Mouse (Mus musculus): ENCODE measurements around the gene Igfbpl1.
A peak's percentile ranks its signal among the peaks of the same experiment; 100 is the strongest.

The Igfbpl1 gene

GRCm38 (mm10) chr4:45826275-45827040, at the start of gene Igfbpl1:
Gene Igfbpl1, minus strand, starts transcription at chr4:45826923.
- no peak for DNase-seq (ENCODE audit: low spot score in 2 of 2)

- DNase-seq (ENCODE audit: low spot score in 2 of 2), result no peak
Measured at GRCm38 (mm10) chr4:45872147-45872546, 45.4 kb upstream of the Igfbpl1 start.

- no peak for DNase-seq (ENCODE audit: low spot score in 2 of 2)
Measured at GRCm38 (mm10) chr4:45869021-45869815, 42.5 kb upstream of the Igfbpl1 start.

- no peak for DNase-seq (ENCODE audit: low spot score in 2 of 2)
Measured at GRCm38 (mm10) chr4:45867416-45867815, 40.7 kb upstream of the Igfbpl1 start.

- no peak for DNase-seq (ENCODE audit: low spot score in 2 of 2)
Measured at GRCm38 (mm10) chr4:45861160-45861559, 34.4 kb upstream of the Igfbpl1 start.

DNA sequence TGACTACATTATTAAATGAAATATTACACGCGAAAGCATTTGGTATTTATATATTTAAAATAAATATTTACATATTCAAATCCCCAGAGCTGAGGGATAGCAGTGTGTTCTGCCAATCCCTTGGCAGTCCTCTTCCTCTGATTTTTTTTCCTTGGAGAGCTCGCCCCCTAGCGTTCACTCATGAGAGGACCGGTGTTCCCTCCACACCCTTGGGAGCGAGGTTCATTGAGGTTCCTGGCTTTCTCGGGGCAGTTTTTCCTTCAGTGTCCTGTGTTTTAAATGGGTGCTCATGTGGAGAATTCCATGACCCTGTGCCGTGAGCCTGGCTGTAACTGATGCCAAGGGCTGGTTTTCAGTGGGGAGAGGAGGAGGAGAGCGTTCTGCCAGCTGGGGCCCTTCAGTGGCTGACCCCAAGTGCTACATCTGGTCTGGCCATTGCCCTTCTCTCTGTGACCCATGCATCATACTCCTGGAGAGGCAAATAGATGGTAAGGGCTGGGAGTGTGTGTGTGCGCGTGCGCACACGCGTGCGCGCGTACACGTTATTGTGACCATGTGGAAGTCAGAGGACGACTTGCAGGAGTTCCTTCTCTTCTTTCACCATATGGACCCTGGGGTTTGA, 29.2 kb upstream of the Igfbpl1 start:
- peak; percentile 28 to 75 for DNase-seq (ENCODE audit: low spot score in 2 of 2)

DNA sequence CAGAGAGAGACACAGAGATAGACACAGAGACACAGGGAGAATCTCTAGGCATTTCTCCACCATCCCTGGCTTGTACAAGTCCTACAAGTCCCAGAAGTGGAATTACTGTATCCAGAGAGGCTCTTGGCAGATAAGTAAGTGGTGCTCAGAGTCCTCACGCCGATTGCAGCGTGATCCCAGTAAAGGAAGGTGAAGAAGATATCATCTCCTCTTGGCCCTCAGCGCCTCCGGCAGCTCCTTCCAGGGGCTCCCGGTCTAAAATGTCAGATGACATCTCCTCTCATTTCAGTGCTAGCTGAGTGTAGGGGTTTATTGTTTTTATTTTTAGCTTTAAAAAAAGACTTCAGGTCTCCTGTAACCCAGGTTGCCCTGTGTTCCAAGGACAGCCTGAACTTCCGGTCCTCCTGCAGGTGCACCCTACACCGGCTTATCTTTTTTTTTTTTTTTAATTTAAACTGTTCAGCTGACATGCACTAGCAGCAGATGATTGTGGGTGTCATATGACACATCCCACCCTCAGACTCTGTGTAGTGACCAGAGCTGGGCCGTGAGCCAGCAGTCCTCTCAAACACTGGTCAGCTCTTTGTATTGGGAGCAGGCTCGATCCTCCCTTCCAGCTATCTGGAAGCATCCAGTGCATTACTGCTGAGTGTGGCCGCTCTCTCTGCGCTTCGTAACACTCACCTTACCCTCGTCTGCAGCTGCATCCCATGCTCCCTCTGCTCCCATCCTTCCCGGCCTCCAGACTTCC, 26.9 kb upstream of the Igfbpl1 start:
- DNase-seq (ENCODE audit: low spot score in 2 of 2), result no peak

GRCm38 (mm10) chr4:45851640-45852051, 24.9 kb upstream of the Igfbpl1 start:
- DNase-seq (ENCODE audit: low spot score in 2 of 2), result no peak

DNA sequence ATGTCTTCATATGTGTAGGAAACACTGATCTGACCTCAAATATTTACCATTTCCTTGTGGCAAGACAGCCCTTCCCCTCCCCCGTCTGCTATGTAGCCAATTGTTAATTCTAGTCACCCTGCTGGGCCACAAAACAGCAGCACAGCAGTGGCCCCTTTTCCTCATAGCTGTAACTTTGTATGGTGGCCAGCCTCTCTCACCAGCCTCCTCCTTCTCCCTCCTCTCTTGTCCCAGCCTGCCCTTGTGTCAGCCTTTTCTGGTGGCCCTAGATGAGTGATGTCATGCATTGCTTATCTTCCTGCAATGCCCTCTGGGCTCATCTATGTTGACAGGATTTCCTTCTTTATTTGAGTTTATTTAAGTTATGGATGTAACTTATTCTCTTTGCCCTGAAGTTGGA, 22.7 kb upstream of the Igfbpl1 start:
- no peak for DNase-seq (ENCODE audit: low spot score in 2 of 2)

DNA sequence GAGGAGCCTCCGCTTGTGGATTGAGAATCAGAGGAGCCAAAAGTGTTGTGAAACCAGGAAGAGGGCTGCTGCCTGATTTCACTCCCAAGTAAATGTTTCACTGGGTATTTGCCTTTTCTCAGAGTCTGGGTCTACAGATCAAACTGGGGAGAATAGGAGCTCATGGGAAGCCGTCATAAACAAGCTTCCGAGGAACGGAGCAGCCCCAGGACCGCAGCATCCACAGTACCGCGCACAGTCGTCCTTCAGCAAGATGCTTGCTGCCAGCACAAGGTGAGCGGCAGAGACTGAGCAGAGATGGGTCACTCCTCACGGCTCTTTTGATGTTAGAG, 22.1 kb upstream of the Igfbpl1 start:
- DNase-seq (ENCODE audit: low spot score in 2 of 2), result no peak

GRCm38 (mm10) chr4:45848109-45848824, 21.5 kb upstream of the Igfbpl1 start, which contains the start of gene Stra6l:
Gene Stra6l, plus strand, starts transcription at chr4:45848664.
- no peak for DNase-seq (ENCODE audit: low spot score in 2 of 2)

DNA sequence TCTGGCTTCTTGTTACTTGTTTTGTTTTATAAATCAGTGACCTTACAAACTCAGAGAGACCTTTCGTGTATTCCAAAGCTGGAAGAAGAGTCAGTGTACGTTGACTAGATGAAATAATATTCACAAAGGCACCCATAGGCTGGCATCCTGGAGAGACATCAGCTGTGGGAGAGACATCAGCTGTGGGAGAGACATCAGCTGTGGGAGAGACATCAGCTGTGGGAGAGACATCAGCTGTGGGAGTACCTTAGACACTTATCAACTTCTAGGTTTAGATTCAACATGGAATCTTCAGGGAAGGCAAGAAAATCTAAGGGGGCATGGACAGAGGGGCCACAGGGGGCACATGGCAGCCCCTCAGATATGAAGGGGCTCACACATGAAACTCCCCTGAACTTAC, 19.5 kb upstream of the Igfbpl1 start:
- DNase-seq (ENCODE audit: low spot score in 2 of 2), result no peak

DNA sequence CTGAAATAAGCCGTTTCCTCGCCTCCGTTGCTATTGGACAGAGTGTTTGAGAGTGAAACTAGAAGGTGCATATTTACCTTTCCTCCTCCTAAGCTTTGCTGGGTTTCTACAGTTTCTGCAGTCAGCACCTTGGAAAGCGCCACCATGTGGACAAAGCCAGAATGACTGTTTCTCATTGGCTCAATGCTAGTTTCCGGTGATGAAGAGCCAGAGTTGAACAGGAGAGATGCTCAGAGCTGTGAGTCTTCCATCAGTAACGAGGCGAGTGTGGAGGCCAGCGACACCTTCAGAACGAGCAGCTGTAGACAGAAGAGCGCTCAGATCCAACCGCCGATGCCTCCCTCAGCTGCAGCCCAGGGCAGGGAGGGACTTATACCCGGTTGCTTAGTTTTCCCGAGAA, 17.6 kb upstream of the Igfbpl1 start:
- DNase-seq (ENCODE audit: low spot score in 2 of 2), result no peak

GRCm38 (mm10) chr4:45833461-45833860, 6.7 kb upstream of the Igfbpl1 start:
- no peak for DNase-seq (ENCODE audit: low spot score in 2 of 2)

GRCm38 (mm10) chr4:45831996-45832395, 5.3 kb upstream of the Igfbpl1 start:
- peak in 1 of 2 experiments; percentile 52 for DNase-seq (ENCODE audit: low spot score in 2 of 2)

- DNase-seq (ENCODE audit: low spot score in 2 of 2), result no peak
Measured at GRCm38 (mm10) chr4:45829907-45830759, 3.4 kb upstream of the Igfbpl1 start.

- no peak for DNase-seq (ENCODE audit: low spot score in 2 of 2)
Measured at GRCm38 (mm10) chr4:45824761-45825556, 1.8 kb downstream of the Igfbpl1 start.

DNA sequence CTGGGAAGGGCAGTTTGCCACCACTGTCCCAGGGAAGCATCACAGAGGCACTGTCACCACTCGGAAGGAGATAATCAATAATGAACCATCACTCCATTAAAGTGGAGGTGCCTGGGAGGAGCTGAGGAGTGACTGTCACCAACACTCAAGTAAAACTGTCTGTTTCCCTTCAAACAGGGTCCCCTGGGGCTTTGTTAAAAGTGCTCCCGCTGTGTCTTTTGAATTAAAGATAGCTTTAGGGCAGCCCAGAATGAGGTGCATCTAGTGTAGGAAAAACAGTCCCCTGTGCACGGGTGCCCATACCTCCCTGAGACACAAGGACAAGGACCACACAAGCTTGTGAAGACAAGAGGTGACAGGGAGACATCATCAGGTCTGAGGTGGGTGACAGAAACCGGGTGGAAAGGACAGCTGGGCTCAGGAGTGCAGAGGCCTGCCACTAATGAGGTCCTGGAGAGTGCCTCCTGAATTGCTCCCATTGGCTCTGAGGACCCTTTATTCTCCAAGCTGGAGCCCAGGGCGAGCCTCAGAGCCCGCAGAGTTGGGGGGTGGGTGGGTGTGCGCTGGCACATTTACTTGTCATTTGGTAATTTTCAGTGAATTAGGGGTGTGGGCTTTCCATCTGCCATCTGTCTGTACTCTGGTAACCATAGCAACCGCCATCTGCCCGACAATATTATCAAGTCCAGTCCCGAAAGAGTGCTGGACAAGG, 2.5 kb downstream of the Igfbpl1 start:
- DNase-seq (ENCODE audit: low spot score in 2 of 2), result no peak

Measured in frontal cortex, postnatal 10 days (tissue).